Mouse (Mus musculus) limb, embryonic 14.5 days (tissue): Measurements from ENCODE around the gene Arhgap19. TPM values are rescaled to one million over a fixed set of nuclear protein-coding genes. Genes with fewer than 3 reads are reported as not detected.
"Not testable (repeated sequence)": the region's sequence is repeated elsewhere in the genome, so short reads cannot be mapped to it uniquely, and the experiment has no call there.

ENCODE experiments used
- ATAC-seq: fragments of 200-750 bp; cut with Nextera tagmentation; 2 replicates; pipeline ENCODE4 v1.8.0; 2017; ENCODE audit warnings: low read depth, moderate number of reproducible peaks, moderate TSS enrichment; ENCODE audit not compliant: low FRiP score
- DNase-seq: peaks from one replicate; pipeline ENCODE4 v3.0.0-alpha.2; 2015; ENCODE audit warnings: low spot score
- H3K27ac ChIP-seq: fragments of 300-500 bp; sonication (generic); replicated peaks from 2 replicates; pipeline ENCODE4 v1.5.1; 2014; ENCODE audit warnings: low read depth, mild to moderate bottlenecking, low read length, moderate library complexity, mixed read lengths
- H3K27me3 ChIP-seq: fragments of 300-500 bp; sonication (generic); 2 replicates; pipeline ENCODE4 v1.6.1; 2014; ENCODE audit warnings: low read length, mixed read lengths; ENCODE audit not compliant: control insufficient read depth, insufficient read depth
- H3K36me3 ChIP-seq: fragments of 300-500 bp; sonication (generic); 2 replicates; pipeline ENCODE4 v1.6.1; 2014; ENCODE audit warnings: mild to moderate bottlenecking, low read length, moderate library complexity, mixed read lengths; ENCODE audit not compliant: control insufficient read depth, insufficient read depth
- H3K4me1 ChIP-seq: fragments of 300-500 bp; sonication (generic); 2 replicates; pipeline ENCODE4 v1.6.1; 2014; ENCODE audit warnings: antibody characterized with exemption, low read length, mixed read lengths; ENCODE audit not compliant: control insufficient read depth, insufficient read depth
- H3K4me2 ChIP-seq: fragments of 300-500 bp; sonication (generic); replicated peaks from 2 replicates; pipeline ENCODE4 v1.6.1; 2014; ENCODE audit warnings: low read depth, mild to moderate bottlenecking, low read length, moderate library complexity; ENCODE audit not compliant: severe bottlenecking
- H3K4me3 ChIP-seq: fragments of 300-500 bp; sonication (generic); replicated peaks from 2 replicates; pipeline ENCODE4 v1.5.1; 2014; ENCODE audit warnings: low read length
- H3K9ac ChIP-seq: fragments of 300-500 bp; sonication (generic); 2 replicates; pipeline ENCODE4 v1.6.1; 2014; ENCODE audit warnings: mild to moderate bottlenecking, low read depth, low read length, moderate library complexity; ENCODE audit not compliant: severe bottlenecking
- H3K9me3 ChIP-seq: fragments of 300-500 bp; sonication (generic); 2 replicates; pipeline ENCODE4 v1.6.1; 2016; ENCODE audit warnings: low read length; ENCODE audit not compliant: control insufficient read depth
- POLR2A ChIP-seq: fragments of 200-500 bp; IDR thresholded peaks from 2 replicates; pipeline ENCODE4 v1.8.0; 2012; ENCODE audit warnings: inconsistent platforms, mild to moderate bottlenecking, moderate library complexity, borderline replicate concordance; ENCODE audit not compliant: insufficient read depth, insufficient read length; ENCODE audit errors: extremely low read depth
- WGBS: fragments of 180-500 bp; shearing (Covaris S2); extraction: QIAGEN DNeasy Blood & Tissue Kit; methylation state at CpG from one replicate; pipeline ENCODE4 v1.1.7; 2014; 5-methylcytosine and 5-hydroxymethylcytosine counted together
- polyA plus RNA-seq, 2 experiments: library from polyadenylated mRNA; depleted of rRNA in 1 of 2; stranded (reverse) in 1 of 2; unstranded in 1 of 2; fragments of >200 nt; fragmentation: Nextera tagmentation in 1 of 2; extraction: Ambion mirVana in 1 of 2; gene quantifications; 2 replicates each; pipeline versions ENCODE4 v1.2.1 to v1.2.3; 2012 to 2014

Gene Arhgap19
- polyA plus RNA-seq (2012; rRNA removed), result 19.7 and 19.9 TPM in 2 replicates
- polyA plus RNA-seq (2014; fragmentation: Nextera tagmentation; extraction: Ambion mirVana), result 18.8 and 19.1 TPM in 2 replicates

DNA sequence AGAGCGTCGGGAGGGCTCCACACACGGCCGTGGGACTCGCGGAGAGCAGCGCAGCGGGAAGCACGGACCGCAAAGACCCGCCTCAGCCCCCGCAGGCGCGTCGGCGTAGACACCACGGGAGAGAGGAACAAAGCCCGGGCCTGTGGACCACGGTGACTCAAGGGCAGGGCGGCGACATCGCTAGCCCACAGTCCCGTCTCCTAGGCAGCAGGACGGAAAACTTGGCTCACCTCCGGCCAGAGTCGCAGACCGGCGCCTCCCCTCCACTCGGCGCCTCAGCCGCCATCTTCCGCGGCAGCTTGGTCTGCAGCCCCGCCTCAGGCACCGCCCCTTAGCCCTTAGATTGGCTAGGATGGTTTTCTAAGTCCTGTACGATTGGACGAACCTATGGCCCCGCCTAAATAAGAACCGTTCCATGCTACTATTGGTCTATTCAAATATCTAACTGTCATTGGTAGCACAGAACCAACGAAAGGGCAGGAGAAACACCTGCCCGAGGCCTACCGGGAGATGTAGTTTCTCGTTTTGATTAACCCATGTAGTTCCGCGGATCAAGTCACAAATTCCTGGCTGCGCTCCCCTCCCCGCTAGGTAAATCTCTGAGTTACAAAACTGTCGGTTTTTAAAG lies at the start of gene Arhgap19:
Arhgap19 (minus strand) TSS at position 306 of the 628 bp plus-strand sequence.
- peak; percentile 100 for ATAC-seq
- peak; percentile 88; the same call in 1 of the 2 replicates for TF ChIP-seq POLR2A
- Histone ChIP-seq H3K27me3 (no peaks in the 10 kb centered on the region), H3K27ac (0 out of 2 replicates have a peak within 1 kb of the TSS, but pooled peaks have one; percentile 52), H3K4me1 (peaks cover 12% of the 10 kb centered on the region), H3K9ac (peak within 1 kb of the TSS; percentile 82), H3K4me2 (peak within 1 kb of the TSS; percentile 76), H3K9me3 (no peaks in the 10 kb centered on the region), H3K4me3 (peak within 1 kb of the TSS; percentile 88), H3K36me3 (no peaks in the 10 kb centered on the region)
- WGBS, result 3% methylated on average over 38 of the region's 48 CpGs
- DNase-seq, result peak; percentile 98

DNA sequence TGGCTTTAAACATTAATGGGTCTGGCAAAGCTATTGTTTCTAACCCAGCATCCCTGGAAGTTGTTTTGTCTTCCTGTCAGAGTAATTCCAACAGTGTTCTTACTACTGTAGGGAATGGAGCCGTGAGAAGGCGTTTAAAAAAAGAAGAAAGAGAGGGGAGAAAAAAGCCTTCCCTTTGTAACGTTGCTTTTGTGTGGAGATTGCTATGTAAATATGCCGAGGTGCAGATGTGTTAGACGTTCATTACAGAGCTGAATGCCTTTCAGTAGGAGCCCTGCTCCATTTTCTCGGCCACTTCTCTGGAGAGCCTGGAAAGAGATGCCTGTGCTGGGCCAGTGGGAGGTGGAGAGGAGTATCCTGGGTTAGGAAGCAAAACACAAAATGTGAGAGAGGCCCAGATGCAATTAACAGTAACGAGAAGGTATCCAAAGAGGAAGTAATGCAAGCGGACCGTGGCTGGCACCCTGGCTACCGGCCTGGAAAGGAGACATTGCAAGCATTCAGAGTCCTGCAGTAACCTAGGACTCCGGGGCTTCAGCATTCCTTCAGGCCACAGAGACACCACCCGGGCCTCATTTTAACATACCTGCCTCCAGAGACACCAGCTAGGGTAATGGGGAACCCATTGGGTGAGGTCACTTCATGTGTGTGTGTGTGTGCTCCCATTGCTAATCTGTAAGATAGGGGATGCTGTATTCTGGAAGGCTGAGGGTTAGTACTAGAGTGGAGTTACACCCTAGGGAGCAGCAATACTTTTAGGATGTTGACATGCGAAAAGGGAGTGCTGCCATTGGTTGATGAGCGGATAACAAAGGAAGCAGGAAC lies 49.1 kb upstream of the Arhgap19 start:
- H3K27ac ChIP-seq, result 0 out of 2 replicates have a peak overlapping the region, but pooled peaks have one; percentile 6
- H3K4me2 ChIP-seq, result no peak overlapping the region
- H3K27me3 ChIP-seq, result peaks cover 8% of the 10 kb centered on the region; the same call in 1 of the 2 replicates
- no peaks in the 10 kb centered on the region for H3K9me3 ChIP-seq
- no peaks in the 10 kb centered on the region for H3K36me3 ChIP-seq
- 23% methylated on average over 14 of the region's 14 CpGs for WGBS
- no peak overlapping the region for H3K4me3 ChIP-seq
- no peak overlapping the region for H3K9ac ChIP-seq
- H3K4me1 ChIP-seq, result peaks cover 21% of the 10 kb centered on the region
- DNase-seq, result no peak
- no peak for TF ChIP-seq POLR2A
- ATAC-seq, result no peak

DNA sequence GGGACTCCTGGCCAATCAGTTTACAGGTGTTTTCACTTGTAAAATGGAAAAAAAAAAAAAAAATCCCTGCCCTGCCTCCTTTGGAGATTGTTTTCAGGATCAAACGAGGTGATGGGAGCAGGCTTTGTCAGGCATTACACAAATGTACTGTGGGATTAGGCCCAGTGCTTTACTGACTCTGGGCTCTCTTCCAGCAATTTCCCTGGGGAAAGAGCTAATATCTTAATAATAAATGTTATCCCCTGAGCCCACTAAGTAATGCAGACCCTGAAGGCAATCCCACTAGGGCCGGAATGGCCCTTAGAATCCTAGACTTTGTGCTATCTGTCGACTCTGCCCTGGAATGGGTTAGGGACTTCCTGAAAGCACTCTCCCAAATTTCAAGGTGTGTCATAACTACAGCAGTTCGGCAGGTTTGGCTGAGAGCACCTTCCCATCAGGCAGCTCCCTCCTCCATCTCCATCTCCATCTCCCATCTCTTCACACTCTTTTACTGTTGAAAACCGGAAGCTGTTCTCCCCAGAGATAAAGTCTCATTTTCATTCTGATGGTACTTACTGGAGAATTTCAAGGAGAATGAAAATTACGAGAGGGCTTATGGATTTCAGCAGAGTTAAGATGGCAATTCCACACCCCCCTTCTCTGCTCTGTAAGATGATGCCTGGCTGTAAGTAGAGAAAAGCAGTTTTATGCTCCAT lies 48.3 kb upstream of the Arhgap19 start:
- no peaks in the 10 kb centered on the region for H3K9me3 ChIP-seq
- TF ChIP-seq POLR2A, result no peak
- 22% methylated on average over 6 of the region's 6 CpGs for WGBS
- H3K27me3 ChIP-seq, result peaks cover 10% of the 10 kb centered on the region; the same call in 1 of the 2 replicates
- H3K4me1 ChIP-seq, result peaks cover 21% of the 10 kb centered on the region
- H3K9ac ChIP-seq, result no peak overlapping the region
- H3K4me2 ChIP-seq, result no peak overlapping the region
- ATAC-seq, result no peak
- no peak overlapping the region for H3K27ac ChIP-seq
- H3K36me3 ChIP-seq, result no peaks in the 10 kb centered on the region
- H3K4me3 ChIP-seq, result no peak overlapping the region
- no peak for DNase-seq

DNA sequence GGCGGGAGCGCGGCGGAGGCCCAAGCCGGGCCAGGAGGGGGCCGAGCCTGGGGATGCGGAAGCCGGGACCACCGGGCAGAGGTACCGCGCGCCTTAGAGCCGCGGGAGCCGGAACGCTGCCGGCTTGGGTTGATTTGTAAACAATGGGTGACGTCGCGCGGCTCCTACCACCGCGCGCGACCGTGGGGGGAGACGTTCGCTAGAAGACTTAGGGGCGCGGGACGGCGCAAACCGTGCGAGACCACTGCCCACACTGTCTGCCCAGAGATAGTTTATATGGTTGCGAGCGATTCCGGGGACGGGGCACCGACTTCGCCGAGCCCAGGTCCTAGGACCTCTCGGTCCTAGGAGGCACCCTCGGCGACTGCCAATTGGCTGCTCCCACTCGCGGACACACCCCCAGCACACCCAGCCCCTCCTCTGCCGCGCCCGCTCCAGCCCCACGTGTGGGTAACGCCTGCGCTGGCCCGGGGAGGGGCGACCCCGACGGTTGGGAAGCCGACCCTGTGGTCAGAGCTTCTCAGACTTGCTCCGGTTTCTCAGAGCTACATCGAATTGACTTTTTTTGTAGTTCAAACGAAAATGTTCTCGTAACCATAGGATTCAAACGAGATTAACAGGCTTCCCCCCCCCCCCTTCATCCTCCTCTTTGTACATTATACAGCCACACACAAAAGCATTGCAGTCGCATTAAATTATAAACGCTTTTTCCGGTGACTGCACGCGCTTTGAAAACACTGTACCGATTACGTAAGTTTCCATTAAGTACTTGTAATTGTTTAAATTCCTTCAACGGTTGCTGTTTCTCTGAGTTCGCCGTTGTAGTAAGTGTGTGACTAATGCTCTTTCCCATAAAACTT lies 46.4 kb upstream of the Arhgap19 start, which contains the start of gene Frat2:
Frat2 (minus strand) TSS at position 141 of the 860 bp plus-strand sequence.
- under 1% methylated on average over 71 of the region's 72 CpGs for WGBS
- peak within 1 kb of the TSS; percentile 81 for H3K27ac ChIP-seq

DNA sequence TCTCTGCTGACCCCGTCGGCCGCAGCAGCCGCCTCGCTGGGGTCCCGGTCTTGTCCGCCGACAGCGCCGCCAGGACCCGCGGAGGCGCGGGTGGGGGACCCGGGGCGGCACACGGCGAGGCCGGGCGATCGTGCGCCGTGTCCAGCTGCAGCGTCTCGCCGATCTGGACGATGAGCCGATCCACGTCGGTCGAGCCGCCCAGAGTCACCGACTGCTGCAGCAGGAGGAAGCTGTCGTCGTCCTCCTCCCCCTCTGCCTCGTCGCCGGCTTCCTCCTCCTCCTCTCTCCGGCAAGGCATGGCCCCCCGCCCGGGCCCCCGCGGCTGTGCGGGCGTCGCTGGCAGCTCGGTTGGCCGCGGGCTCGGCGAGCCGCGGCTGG lies 45.8 kb upstream of the Arhgap19 start:
- Histone ChIP-seq H3K9ac (peak overlapping the region; percentile 59), H3K27ac (peak overlapping the region; percentile 81), H3K27me3 (peaks cover 10% of the 10 kb centered on the region; the same call in 1 of the 2 replicates), H3K4me3 (peak overlapping the region; percentile 68), H3K4me2 (peak overlapping the region; percentile 91), H3K4me1 (peaks cover 21% of the 10 kb centered on the region)
- H3K36me3 ChIP-seq, DNase-seq, H3K9me3 ChIP-seq: not testable (repeated sequence)
- WGBS, result under 1% methylated on average over 35 of the region's 53 CpGs
- peak; percentile 42 for ATAC-seq

More for the DNA sequence above, 46.4 kb upstream of the Arhgap19 start, which contains the start of gene Frat2:
- peak within 1 kb of the TSS; percentile 91 for H3K4me2 ChIP-seq
- H3K27me3 ChIP-seq, result peaks cover 10% of the 10 kb centered on the region; the same call in 1 of the 2 replicates
- peak; percentile 47; the same call in 1 of the 2 replicates for TF ChIP-seq POLR2A
- H3K4me3 ChIP-seq, result peak within 1 kb of the TSS; percentile 68
- no peaks in the 10 kb centered on the region for H3K9me3 ChIP-seq
- peak; percentile 88 for DNase-seq
- peak; percentile 96 for ATAC-seq
- peaks cover 21% of the 10 kb centered on the region for H3K4me1 ChIP-seq
- H3K9ac ChIP-seq, result peak within 1 kb of the TSS; percentile 59
- no peaks in the 10 kb centered on the region for H3K36me3 ChIP-seq
